Mouse (Mus musculus) bone marrow macrophage, adult 2 months (primary cell): ENCODE measurements at regions not wholly inside any gene's neighbourhood (a gene's known extent, or its start where the extent isn't known, plus 50 kb on each side); places are given as distances from the start of the nearest gene placed in this dataset.

Experiments used
- H3K27ac ChIP-seq: 2 replicates; pipeline ENCODE4 v1.5.1; 2012; ENCODE audit warnings: low read depth, low read length; ENCODE audit not compliant: insufficient read depth
- H3K4me1 ChIP-seq: 2 replicates; pipeline ENCODE4 v1.6.1; 2012; ENCODE audit warnings: low read length; ENCODE audit not compliant: control insufficient read depth, insufficient read depth
- H3K4me3 ChIP-seq: 2 replicates; pipeline ENCODE4 v1.5.1; 2012; ENCODE audit warnings: mild to moderate bottlenecking, low read length, moderate library complexity; ENCODE audit not compliant: insufficient read depth
- CTCF ChIP-seq: IDR thresholded peaks from 2 replicates; pipeline ENCODE4 v1.5.1; 2012; ENCODE audit warnings: low read depth, mild to moderate bottlenecking, low read length, moderate library complexity
- POLR2A ChIP-seq: IDR thresholded peaks from 2 replicates; pipeline ENCODE4 v1.6.1; 2012; ENCODE audit warnings: mild to moderate bottlenecking, low read depth, low read length, borderline replicate concordance

DNA sequence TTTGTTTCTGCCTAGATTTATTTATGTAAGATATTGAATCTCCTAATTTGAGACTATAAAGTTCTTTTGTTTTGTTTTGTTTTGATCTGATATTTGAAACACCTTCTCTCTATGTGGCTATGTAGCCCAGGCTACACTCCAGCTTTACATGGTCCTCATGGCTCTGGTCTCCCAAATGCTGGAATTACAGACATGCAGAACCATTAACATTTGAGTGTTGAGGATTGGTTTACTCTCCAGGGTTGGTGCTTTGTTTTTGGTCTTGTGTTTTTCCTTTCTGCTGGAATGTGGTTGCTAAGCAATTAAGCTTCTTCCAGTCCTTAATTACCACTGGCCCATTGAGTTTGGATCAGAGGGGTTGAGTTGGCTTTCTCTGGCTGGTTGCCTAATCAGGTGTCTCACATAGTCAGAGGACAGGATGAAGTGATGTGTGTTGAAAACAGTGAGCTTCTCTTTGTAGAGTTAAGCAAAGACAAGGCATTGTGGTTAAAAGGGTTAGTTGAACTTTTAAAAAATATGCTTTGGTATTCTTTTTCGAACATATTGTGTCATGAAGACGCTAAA is 252.6 kb upstream of the Gpc5 start:
- H3K27ac ChIP-seq = no peak overlapping the region
- H3K4me3 ChIP-seq = no peak overlapping the region
- no peaks in the 10 kb centered on the region for H3K4me1 ChIP-seq
- no peak for TF ChIP-seq POLR2A
- no peak for TF ChIP-seq CTCF

DNA sequence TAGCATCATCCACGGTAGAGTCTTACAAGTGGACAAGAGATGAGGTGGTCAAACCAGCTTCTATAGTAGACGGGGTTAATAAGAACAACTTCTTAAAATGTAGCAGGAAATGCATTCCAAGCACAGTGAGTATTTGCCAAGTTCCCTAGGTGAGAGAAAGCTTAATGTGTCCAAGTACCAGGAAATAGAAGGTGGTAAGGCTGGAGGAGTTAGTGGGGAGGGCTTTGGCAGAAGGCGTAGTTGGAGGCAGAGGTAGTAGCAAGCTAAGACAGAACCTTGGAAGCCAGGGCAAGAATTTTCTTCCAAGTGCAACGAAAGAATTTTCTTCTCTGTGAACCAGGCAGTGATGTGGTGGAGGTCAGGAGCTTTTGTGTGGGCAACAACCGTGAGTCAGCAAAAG is 251.2 kb upstream of the Gpc5 start:
- Histone ChIP-seq H3K27ac (no peak overlapping the region), H3K4me3 (no peak overlapping the region), H3K4me1 (no peaks in the 10 kb centered on the region)
- TF ChIP-seq POLR2A (no peak), CTCF (no peak)

DNA sequence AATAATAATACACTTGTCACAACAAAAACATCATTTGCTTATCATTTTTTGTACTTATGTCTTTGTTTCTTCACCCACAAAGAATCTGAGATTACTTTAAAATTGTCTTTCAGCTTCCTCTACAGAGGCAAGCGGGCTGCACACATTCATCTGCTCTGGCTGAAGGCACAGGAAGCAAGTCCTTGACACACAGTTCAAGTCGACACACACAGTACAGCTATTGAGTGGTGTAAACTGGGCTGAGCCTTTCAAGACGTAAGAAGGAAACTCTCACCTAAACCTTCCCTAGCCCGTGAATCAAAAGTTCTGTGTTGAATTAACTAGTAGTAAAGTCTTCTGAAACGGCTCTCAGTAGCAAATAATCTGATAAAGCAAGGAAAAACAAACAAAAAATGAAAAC is 250.5 kb upstream of the Gpc5 start:
- Histone ChIP-seq H3K27ac (no peak overlapping the region), H3K4me3 (no peak overlapping the region), H3K4me1 (no peaks in the 10 kb centered on the region)
- TF ChIP-seq POLR2A (no peak), CTCF (no peak)

DNA sequence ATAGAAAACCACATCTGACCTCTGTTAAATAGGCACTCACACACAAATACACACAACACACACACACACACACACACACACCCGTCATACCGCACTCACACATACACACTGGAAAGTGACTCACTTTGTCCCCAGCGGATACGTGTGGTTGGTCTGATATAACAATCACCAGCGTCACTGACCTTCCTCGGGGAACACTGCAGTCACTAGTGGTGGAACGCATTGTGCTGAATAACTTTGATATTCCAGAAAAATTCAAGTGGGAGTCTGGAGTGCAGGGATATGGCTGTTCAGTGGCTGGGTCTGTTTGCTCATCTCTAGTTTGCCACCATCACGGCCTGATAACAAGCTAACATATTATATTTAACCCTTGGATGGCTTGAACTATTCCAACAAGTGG is 249.7 kb upstream of the Gpc5 start:
- Histone ChIP-seq H3K4me3 (no peak overlapping the region), H3K27ac (no peak overlapping the region), H3K4me1 (no peaks in the 10 kb centered on the region)
- no peak for TF ChIP-seq POLR2A
- TF ChIP-seq CTCF = no peak

DNA sequence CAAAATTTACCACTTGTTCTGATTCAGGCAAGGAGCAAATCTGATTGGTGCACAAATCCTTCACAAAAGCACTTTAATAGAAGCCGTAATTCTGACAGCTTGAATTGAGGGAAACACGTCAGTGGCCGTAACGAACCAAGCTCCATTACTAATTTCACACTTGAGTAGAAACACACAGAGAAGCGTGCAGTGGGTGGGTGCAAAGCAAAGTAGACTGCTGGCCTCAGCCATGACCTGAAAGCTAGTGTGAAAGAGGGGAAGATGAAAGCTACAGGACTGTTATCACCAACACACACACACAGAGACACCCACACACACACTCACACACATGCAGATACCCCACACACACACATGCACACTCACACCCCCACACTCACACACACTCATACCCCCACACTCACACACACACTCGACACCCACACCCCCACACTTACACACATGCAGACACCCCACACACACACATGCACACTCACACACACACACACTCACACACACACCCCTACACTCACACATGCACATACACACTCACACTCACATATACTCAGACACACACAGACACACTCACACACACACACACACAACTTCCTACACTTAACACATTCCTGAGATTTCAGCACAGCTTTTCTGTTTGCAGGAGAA is 248.8 kb upstream of the Gpc5 start:
- Histone ChIP-seq H3K4me1 (no peaks in the 10 kb centered on the region), H3K27ac (no peak overlapping the region), H3K4me3 (no peak overlapping the region)
- TF ChIP-seq POLR2A = no peak
- no peak for TF ChIP-seq CTCF

DNA sequence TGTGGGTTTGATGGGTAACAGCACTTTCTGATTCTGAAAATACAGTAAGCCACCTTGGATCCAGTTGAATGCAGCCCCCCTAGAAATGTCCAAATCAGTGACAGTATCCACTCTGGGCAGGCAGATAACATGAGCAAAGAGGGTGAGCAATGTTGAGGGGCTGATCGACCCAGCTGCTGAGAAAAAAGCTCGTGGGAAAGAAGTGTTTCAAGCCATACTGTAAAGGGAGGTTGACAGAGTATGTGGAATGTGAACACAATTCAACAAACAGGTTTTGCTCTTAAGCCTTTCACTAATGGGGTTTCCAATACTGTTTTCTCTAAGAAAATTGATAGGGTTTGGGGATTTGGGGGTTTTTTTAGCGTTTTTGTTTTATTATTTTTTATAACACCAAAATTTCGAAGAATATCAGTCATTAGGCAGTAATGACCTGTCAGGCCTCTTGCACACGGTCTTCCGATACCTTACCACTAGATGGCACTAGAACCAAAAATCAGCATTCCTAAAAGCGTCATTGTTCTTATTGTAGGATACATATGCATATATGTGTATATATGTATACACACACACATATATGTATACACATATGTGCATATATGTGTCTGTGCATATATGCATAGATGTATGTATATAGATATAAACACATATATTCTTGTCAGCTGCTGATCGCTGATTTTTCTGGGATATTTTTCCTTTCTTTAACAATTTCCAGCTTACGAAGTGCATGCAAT is 237.5 kb upstream of the Gpc5 start:
- no peak overlapping the region for H3K27ac ChIP-seq
- H3K4me3 ChIP-seq = no peak overlapping the region
- no peak for TF ChIP-seq POLR2A

DNA sequence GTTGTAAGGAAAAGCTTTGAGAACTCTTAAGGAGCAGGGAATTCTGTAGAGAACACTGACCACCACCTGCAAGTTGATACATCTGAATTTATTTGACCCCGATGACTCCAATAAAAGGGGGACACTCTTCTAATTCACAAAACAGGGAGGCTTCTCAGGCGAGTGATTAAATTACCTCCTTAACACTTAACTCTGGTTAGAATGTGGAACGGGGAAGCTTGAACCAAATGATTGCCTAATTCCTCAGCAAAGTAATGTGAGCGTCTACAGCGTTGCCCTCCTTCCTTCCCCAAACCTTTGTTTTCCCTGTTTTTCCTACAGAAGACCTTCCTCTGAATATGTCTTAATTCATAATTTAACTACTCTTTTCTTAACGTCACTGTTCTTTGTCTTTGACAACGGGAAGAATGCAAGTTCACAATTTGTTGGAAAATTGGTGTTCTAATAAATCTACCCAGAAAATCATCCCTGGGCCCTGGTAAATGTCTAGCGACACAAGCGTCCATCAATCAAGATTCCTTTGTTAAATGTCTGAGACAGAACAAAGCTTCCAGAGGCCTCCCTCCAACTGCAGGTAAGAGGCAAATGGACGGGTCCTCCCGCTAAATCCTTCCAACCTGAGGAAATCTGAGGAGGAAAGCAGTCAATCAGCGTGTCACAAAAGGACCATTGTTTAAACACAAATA is 236.8 kb upstream of the Gpc5 start:
- Histone ChIP-seq H3K4me3 (no peak overlapping the region), H3K4me1 (no peaks in the 10 kb centered on the region), H3K27ac (no peak overlapping the region)
- no peak for TF ChIP-seq CTCF
- no peak for TF ChIP-seq POLR2A

More for the DNA sequence above, 237.5 kb upstream of the Gpc5 start:
- H3K4me1 ChIP-seq = no peaks in the 10 kb centered on the region

DNA sequence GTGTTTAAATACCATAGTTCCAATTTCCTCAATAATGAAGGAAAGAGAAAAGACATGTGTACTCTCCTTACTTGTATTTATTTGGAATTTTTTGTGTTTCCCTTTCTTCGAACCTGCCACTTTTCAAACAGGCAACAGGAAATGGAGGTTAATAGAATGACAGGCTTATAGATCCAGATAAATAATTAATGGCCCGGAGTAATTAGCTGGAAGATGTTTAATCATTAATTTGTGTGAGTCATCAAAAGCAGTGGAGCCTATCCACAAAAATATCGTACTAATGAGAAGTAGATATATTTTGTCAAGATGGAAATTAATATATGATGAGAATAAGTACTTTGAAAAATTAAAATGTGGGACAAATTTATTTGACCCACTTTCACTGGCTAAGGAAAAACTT is 236.3 kb upstream of the Gpc5 start:
- Histone ChIP-seq H3K4me1 (no peaks in the 10 kb centered on the region), H3K4me3 (no peak overlapping the region), H3K27ac (no peak overlapping the region)
- TF ChIP-seq POLR2A = no peak
- TF ChIP-seq CTCF = no peak

DNA sequence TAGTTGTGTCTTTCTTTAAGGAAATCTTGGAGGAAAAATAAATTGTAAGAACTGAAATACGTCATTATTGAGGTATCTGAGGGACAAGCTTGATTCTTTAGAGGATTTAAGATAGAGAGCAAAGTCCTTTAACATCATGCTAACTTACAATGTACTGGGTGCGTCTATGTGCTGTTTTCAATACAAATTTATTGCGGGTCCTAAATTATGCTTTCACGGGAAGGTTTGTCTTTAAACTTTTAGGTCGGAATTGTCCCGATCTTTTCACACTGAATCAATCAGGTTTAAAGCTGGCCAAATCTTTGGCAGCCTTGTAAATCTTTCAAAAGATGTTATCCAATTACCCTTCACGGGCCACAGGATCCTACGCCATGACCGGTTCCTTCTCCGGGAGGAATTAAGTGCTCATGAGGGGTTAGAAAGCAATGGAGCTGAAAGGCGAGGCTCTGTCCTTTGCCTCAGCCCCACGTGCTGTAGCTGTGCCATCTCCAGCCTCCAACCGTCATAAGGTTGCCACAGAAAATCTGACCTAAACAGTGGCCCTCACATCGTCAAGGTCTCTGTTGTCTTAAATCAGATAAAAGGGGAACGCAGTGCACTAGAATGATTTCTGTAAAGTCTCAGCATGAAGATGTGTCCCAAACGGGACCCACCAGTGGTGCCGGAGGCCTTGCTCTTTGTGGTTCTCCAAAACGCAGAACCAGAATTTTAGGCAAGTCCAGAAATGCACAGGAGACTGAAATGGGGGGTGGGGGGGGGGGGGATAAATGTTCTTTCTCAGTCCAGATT is 235.6 kb upstream of the Gpc5 start:
- TF ChIP-seq POLR2A (no peak), CTCF (no peak)
- Histone ChIP-seq H3K4me3 (no peak overlapping the region), H3K27ac (no peak overlapping the region), H3K4me1 (no peaks in the 10 kb centered on the region)
